Mouse (Mus musculus) liver, postnatal 0 days (tissue): Measurements from ENCODE around the gene Mxd4. TPM values are rescaled to one million over a fixed set of nuclear protein-coding genes. Genes with fewer than 3 reads are reported as not detected.

Experiments
- ATAC-seq: fragments of 200-750 bp; cut with Nextera tagmentation; 2 replicates; pipeline ENCODE4 v1.8.0; 2017; ENCODE audit warnings: mild to moderate bottlenecking, moderate library complexity
- DNase-seq: peaks from one replicate; pipeline ENCODE4 v3.0.0-alpha.2; 2016
- H3K27ac ChIP-seq: fragments of 300-500 bp; sonication (generic); 2 replicates; pipeline ENCODE4 v1.5.1; 2014; ENCODE audit warnings: antibody characterized with exemption, moderate library complexity, mild to moderate bottlenecking, low read depth
- H3K27me3 ChIP-seq: fragments of 300-500 bp; sonication (generic); 2 replicates; pipeline ENCODE4 v1.6.1; 2014; ENCODE audit warnings: low read length, control low read depth, mixed read lengths; ENCODE audit not compliant: insufficient read depth
- H3K36me3 ChIP-seq: fragments of 300-500 bp; sonication (generic); replicated peaks from 2 replicates; pipeline ENCODE4 v1.6.1; 2014; ENCODE audit warnings: mild to moderate bottlenecking, control low read depth, low read length, moderate library complexity, mixed read lengths; ENCODE audit not compliant: insufficient read depth
- H3K4me1 ChIP-seq: fragments of 300-500 bp; sonication (generic); 2 replicates; pipeline ENCODE4 v1.6.1; 2014; ENCODE audit warnings: antibody characterized with exemption, mild to moderate bottlenecking, control low read depth; ENCODE audit not compliant: insufficient read depth
- H3K4me2 ChIP-seq: fragments of 300-500 bp; sonication (generic); 2 replicates; pipeline ENCODE4 v1.6.1; 2014; ENCODE audit warnings: low read depth, mild to moderate bottlenecking, low read length, moderate library complexity, mixed read lengths
- H3K4me3 ChIP-seq: fragments of 300-500 bp; sonication (generic); 2 replicates; pipeline ENCODE4 v1.5.1; 2014; ENCODE audit warnings: low read depth, low read length
- H3K9ac ChIP-seq: fragments of 300-500 bp; sonication (generic); replicated peaks from 2 replicates; pipeline ENCODE4 v1.6.1; 2014; ENCODE audit warnings: mild to moderate bottlenecking, moderate library complexity
- H3K9me3 ChIP-seq: fragments of 300-500 bp; sonication (generic); 2 replicates; pipeline ENCODE4 v1.6.1; 2016; ENCODE audit warnings: mild to moderate bottlenecking, control low read depth, low read length, mixed read lengths
- CTCF ChIP-seq: sonication (generic); IDR thresholded peaks from 2 replicates; pipeline ENCODE4 v1.5.1; 2016; ENCODE audit warnings: antibody characterized with exemption, low read depth
- EP300 ChIP-seq: IDR thresholded peaks from 2 replicates; pipeline ENCODE4 v1.6.1; 2016; ENCODE audit warnings: antibody characterized with exemption, low read depth, mild to moderate bottlenecking
- WGBS: fragments of 180-500 bp; shearing (Covaris S2); extraction: QIAGEN DNeasy Blood & Tissue Kit; methylation state at CpG from one replicate; pipeline ENCODE4 v1.1.7; 2014; ENCODE audit not compliant: insufficient replicate concordance; 5-methylcytosine and 5-hydroxymethylcytosine counted together
- polyA plus RNA-seq: library from polyadenylated mRNA; unstranded; fragments of >200 nt; fragmentation: Nextera tagmentation; extraction: Ambion mirVana; gene quantifications from 2 replicates; pipeline ENCODE4 v1.2.1, GENCODE M21; 2015

Mxd4 gene
- polyA plus RNA-seq, 1 experiment from 2014 or later: 9.4 TPM

GRCm38 (mm10) chr5:34147554-34147953 is 40.0 kb downstream of the Mxd4 start:
- Histone ChIP-seq H3K9ac (no peak overlapping the region), H3K4me3 (no peak overlapping the region), H3K9me3 (no peaks in the 10 kb centered on the region), H3K36me3 (no peaks in the 10 kb centered on the region), H3K27ac (no peak overlapping the region), H3K4me2 (no peak overlapping the region), H3K27me3 (no peaks in the 10 kb centered on the region), H3K4me1 (no peaks in the 10 kb centered on the region)
- 91% methylated on average over 3 of the region's 3 CpGs for WGBS
- no peak for ATAC-seq
- DNase-seq: no peak
- TF ChIP-seq EP300 (no peak), CTCF (peak; percentile 28; the same call in 1 of the 2 replicates)

DNA sequence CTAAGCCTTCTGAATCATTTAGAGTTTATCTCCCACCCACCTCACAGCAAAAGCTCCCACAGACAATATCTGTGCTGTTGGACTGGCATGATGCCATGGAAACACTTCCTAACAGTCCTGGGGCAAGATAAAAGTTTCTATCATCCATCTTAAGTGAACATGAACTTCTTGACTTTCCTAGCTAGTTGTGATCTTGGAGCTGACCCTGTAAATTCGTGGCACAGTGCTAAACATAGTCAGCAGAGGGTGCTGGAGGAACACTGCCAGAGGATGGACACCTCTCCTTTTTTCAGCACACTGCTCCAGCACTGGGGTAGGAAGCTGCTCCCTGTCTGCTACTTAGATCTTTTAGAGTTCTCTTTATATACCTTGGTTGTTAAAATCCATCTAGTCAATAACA is 47.8 kb downstream of the Mxd4 start:
- TF ChIP-seq EP300 (no peak), CTCF (peak; percentile 77)
- H3K27ac ChIP-seq: no peak overlapping the region
- no peaks in the 10 kb centered on the region for H3K36me3 ChIP-seq
- H3K4me1 ChIP-seq: no peaks in the 10 kb centered on the region
- H3K4me2 ChIP-seq: no peak overlapping the region
- no peaks in the 10 kb centered on the region for H3K9me3 ChIP-seq
- H3K9ac ChIP-seq: no peak overlapping the region
- WGBS: 7% methylated on average over 1 of the region's 1 CpGs
- H3K27me3 ChIP-seq: no peaks in the 10 kb centered on the region
- no peak overlapping the region for H3K4me3 ChIP-seq
- peak; percentile 21 for DNase-seq
- no peak for ATAC-seq

DNA sequence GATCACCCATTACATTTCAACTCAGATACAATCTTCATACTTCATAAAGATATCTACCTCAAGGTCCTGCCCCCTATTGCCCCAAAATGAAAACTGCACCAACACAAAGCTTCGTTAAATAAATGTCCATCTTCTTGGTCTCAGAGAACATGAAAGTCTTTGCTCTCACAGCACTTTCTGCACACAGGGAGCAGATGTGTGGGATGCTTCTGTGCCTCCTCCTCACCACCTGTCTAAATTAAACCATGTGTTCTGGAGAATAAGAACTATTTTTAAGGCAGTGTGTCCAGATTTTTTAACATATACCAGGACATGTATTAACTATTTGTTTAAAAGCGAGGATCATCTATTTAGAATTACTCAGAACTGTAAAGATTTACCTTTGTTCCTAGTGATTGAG is 54.8 kb downstream of the Mxd4 start:
- H3K36me3 ChIP-seq: no peaks in the 10 kb centered on the region
- H3K27ac ChIP-seq: no peak overlapping the region
- WGBS: 74% methylated on average over 2 of the region's 2 CpGs
- H3K9ac ChIP-seq: no peak overlapping the region
- ATAC-seq (no peak), DNase-seq (no peak)
- H3K27me3 ChIP-seq: no peaks in the 10 kb centered on the region
- no peaks in the 10 kb centered on the region for H3K9me3 ChIP-seq
- TF ChIP-seq CTCF (no peak), EP300 (no peak)
- no peak overlapping the region for H3K4me3 ChIP-seq
- H3K4me1 ChIP-seq: no peaks in the 10 kb centered on the region
- no peak overlapping the region for H3K4me2 ChIP-seq

DNA sequence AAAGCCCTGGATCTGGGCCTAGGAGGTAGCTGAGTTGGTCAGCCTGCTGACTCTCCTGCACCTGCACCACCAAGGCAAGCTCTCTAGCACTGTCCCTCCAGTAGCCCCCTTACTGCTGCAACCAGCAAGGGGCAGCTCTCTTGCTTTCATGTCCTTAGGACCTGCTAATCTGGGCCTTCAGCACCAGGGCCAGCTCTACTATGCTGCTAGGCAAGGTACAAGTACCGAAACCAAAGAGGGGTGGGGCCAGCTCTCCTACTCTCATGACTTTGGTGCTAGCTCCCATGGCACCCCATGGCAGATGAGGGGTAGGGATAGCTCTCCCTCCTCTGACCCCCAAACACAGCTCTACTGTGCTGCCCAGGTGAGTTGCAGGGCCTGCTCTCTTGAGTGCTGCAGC is 63.4 kb downstream of the Mxd4 start:
- no peak overlapping the region for H3K27ac ChIP-seq
- DNase-seq (no peak), ATAC-seq (no peak)
- TF ChIP-seq EP300 (no peak), CTCF (no peak)
- H3K36me3 ChIP-seq: no peaks in the 10 kb centered on the region
- H3K4me1 ChIP-seq: no peaks in the 10 kb centered on the region
- WGBS: 44% methylated on average over 1 of the region's 1 CpGs
- H3K27me3 ChIP-seq: no peaks in the 10 kb centered on the region
- H3K9ac ChIP-seq: no peak overlapping the region
- H3K4me2 ChIP-seq: no peak overlapping the region
- H3K4me3 ChIP-seq: no peak overlapping the region
- H3K9me3 ChIP-seq: no peaks in the 10 kb centered on the region

Other genes with a start within 250 kb of the Mxd4 start
- 3.6 and 6.0 TPM in 2 replicates for gene Gm1673, start 204.3 kb downstream of the Mxd4 start, polyA plus RNA-seq
- gene Nat8l, start 191.7 kb downstream of the Mxd4 start, polyA plus RNA-seq: 0.08 and 0.14 TPM in 2 replicates
- 0.38 and 0.47 TPM in 2 replicates for gene Poln, start 18.3 kb downstream of the Mxd4 start, polyA plus RNA-seq
- 12.3 and 14.0 TPM in 2 replicates for gene Haus3, start 18.2 kb downstream of the Mxd4 start, polyA plus RNA-seq
- 0.02 and 0.14 TPM in 2 replicates for gene Zfyve28, start 100.7 kb upstream of the Mxd4 start, polyA plus RNA-seq
- gene Cfap99, start 100.9 kb upstream of the Mxd4 start, polyA plus RNA-seq: not detected in 2 replicates
- 60.0 and 60.4 TPM in 2 replicates for gene Rnf4, start 148.6 kb upstream of the Mxd4 start, polyA plus RNA-seq
- 2.2 and 2.7 TPM in 2 replicates for gene Fam193a, start 182.2 kb upstream of the Mxd4 start, polyA plus RNA-seq